Mouse (Mus musculus) hindbrain, embryonic 15.5 days (tissue): ENCODE results near the gene Arhgap4. TPM values are rescaled to one million over a fixed set of nuclear protein-coding genes. Genes with fewer than 3 reads are reported as not detected.

Experiments
- ATAC-seq: fragments of 200-750 bp; cut with Nextera tagmentation; 2 replicates; pipeline ENCODE4 v1.8.0; 2017; ENCODE audit warnings: low read depth, moderate number of reproducible peaks, moderate TSS enrichment; ENCODE audit not compliant: low FRiP score
- H3K27ac ChIP-seq: fragments of 300-500 bp; sonication (generic); replicated peaks from 2 replicates; pipeline ENCODE4 v1.5.1; 2015; ENCODE audit warnings: mild to moderate bottlenecking, inconsistent platforms
- H3K27me3 ChIP-seq: fragments of 300-500 bp; sonication (generic); 2 replicates; pipeline ENCODE4 v1.6.1; 2015; ENCODE audit warnings: control low read depth, inconsistent platforms
- H3K36me3 ChIP-seq: fragments of 300-500 bp; sonication (generic); 2 replicates; pipeline ENCODE4 v1.6.1; 2015; ENCODE audit warnings: control low read depth, inconsistent platforms
- H3K4me1 ChIP-seq: fragments of 300-500 bp; sonication (generic); replicated peaks from 2 replicates; pipeline ENCODE4 v1.6.1; 2015; ENCODE audit warnings: control low read depth, inconsistent platforms
- H3K4me2 ChIP-seq: fragments of 300-500 bp; sonication (generic); 2 replicates; pipeline ENCODE4 v1.6.1; 2015; ENCODE audit warnings: moderate library complexity, mild to moderate bottlenecking, inconsistent platforms
- H3K4me3 ChIP-seq: fragments of 300-500 bp; sonication (generic); 2 replicates; pipeline ENCODE4 v1.5.1; 2015; ENCODE audit warnings: mild to moderate bottlenecking, inconsistent platforms
- H3K9ac ChIP-seq: fragments of 300-500 bp; sonication (generic); 2 replicates; pipeline ENCODE4 v1.6.1; 2015; ENCODE audit warnings: inconsistent platforms
- H3K9me3 ChIP-seq: fragments of 300-500 bp; sonication (generic); 2 replicates; pipeline ENCODE4 v1.6.1; 2016; ENCODE audit warnings: control low read depth, inconsistent platforms
- WGBS: fragments of 180-500 bp; shearing (Covaris S2); methylation state at CpG from one replicate; pipeline ENCODE4 v1.1.7; 2015; 5-methylcytosine and 5-hydroxymethylcytosine counted together
- polyA plus RNA-seq: library from polyadenylated mRNA; unstranded; fragments of >200 nt; fragmentation: Nextera tagmentation; extraction: Ambion mirVana; gene quantifications from 2 replicates; pipeline ENCODE4 v1.2.1, GENCODE M21; 2015

The Arhgap4 gene
- polyA plus RNA-seq, 1 experiment from 2014 or later: 3.6 TPM

- H3K4me2 ChIP-seq: peak overlapping the region; percentile 44
- no peak overlapping the region for H3K27ac ChIP-seq
- no peaks in the 10 kb centered on the region for H3K9me3 ChIP-seq
- WGBS: 34% methylated on average over 22 of the region's 26 CpGs
- H3K4me1 ChIP-seq: 0 out of 2 replicates have a peak, but pooled peaks cover 2% of the 10 kb centered on the region
- H3K36me3 ChIP-seq: no peaks in the 10 kb centered on the region
- H3K4me3 ChIP-seq: no peak overlapping the region
- H3K9ac ChIP-seq: no peak overlapping the region
- no peak for ATAC-seq
- no peaks in the 10 kb centered on the region for H3K27me3 ChIP-seq
Observed at GRCm38 (mm10) chrX:73911156-73911555, 10.5 kb downstream of the Arhgap4 start.

- Histone ChIP-seq H3K4me3 (no peak overlapping the region), H3K4me1 (0 out of 2 replicates have a peak, but pooled peaks cover 2% of the 10 kb centered on the region), H3K9ac (no peak overlapping the region), H3K27me3 (no peaks in the 10 kb centered on the region), H3K9me3 (no peaks in the 10 kb centered on the region), H3K27ac (no peak overlapping the region), H3K36me3 (no peaks in the 10 kb centered on the region), H3K4me2 (0 out of 2 replicates have a peak overlapping the region, but pooled peaks have one; percentile 44)
- ATAC-seq: no peak
Observed at GRCm38 (mm10) chrX:73910451-73910850, 11.2 kb downstream of the Arhgap4 start.

GRCm38 (mm10) chrX:73910049-73910448, 11.6 kb downstream of the Arhgap4 start:
- Histone ChIP-seq H3K36me3 (no peaks in the 10 kb centered on the region), H3K4me2 (no peak overlapping the region), H3K4me1 (0 out of 2 replicates have a peak, but pooled peaks cover 2% of the 10 kb centered on the region), H3K27me3 (no peaks in the 10 kb centered on the region), H3K9me3 (no peaks in the 10 kb centered on the region), H3K9ac (no peak overlapping the region), H3K4me3 (no peak overlapping the region), H3K27ac (no peak overlapping the region)
- WGBS: 100% methylated on average over 1 of the region's 1 CpGs
- ATAC-seq: no peak

GRCm38 (mm10) chrX:73897959-73898358, 23.7 kb downstream of the Arhgap4 start:
- H3K36me3 ChIP-seq: no peaks in the 10 kb centered on the region
- H3K4me2 ChIP-seq: no peak overlapping the region
- H3K4me3 ChIP-seq: no peak overlapping the region
- H3K9ac ChIP-seq: no peak overlapping the region
- H3K27ac ChIP-seq: no peak overlapping the region
- 73% methylated on average over 3 of the region's 3 CpGs for WGBS
- H3K27me3 ChIP-seq: no peaks in the 10 kb centered on the region
- no peaks in the 10 kb centered on the region for H3K4me1 ChIP-seq
- no peaks in the 10 kb centered on the region for H3K9me3 ChIP-seq
- no peak for ATAC-seq

GRCm38 (mm10) chrX:73895719-73896118, 26.0 kb downstream of the Arhgap4 start, which contains the start of gene L1cam:
Gene L1cam, minus strand, starts transcription at chrX:73896105.
- ATAC-seq: no peak
- Histone ChIP-seq H3K9ac (no peak within 1 kb of the TSS), H3K27me3 (no peaks in the 10 kb centered on the region), H3K9me3 (no peaks in the 10 kb centered on the region), H3K27ac (no peak within 1 kb of the TSS), H3K36me3 (no peaks in the 10 kb centered on the region), H3K4me1 (no peaks in the 10 kb centered on the region), H3K4me3 (no peak within 1 kb of the TSS), H3K4me2 (no peak within 1 kb of the TSS)
- WGBS: 22% methylated on average over 2 of the region's 2 CpGs

GRCm38 (mm10) chrX:73892833-73893232, 28.8 kb downstream of the Arhgap4 start:
- no peaks in the 10 kb centered on the region for H3K9me3 ChIP-seq
- H3K9ac ChIP-seq: no peak overlapping the region
- no peak overlapping the region for H3K27ac ChIP-seq
- no peaks in the 10 kb centered on the region for H3K4me1 ChIP-seq
- no peaks in the 10 kb centered on the region for H3K36me3 ChIP-seq
- ATAC-seq: no peak
- no peak overlapping the region for H3K4me2 ChIP-seq
- H3K4me3 ChIP-seq: no peak overlapping the region
- no peaks in the 10 kb centered on the region for H3K27me3 ChIP-seq
- WGBS: 95% methylated on average over 14 of the region's 14 CpGs

GRCm38 (mm10) chrX:73891551-73892152, 30.0 kb downstream of the Arhgap4 start, which contains the start of gene Avpr2:
Gene Avpr2, plus strand, starts transcription at chrX:73892102.
- Histone ChIP-seq H3K4me1 (no peaks in the 10 kb centered on the region), H3K27me3 (no peaks in the 10 kb centered on the region), H3K9me3 (no peaks in the 10 kb centered on the region), H3K4me3 (no peak within 1 kb of the TSS), H3K9ac (no peak within 1 kb of the TSS), H3K27ac (no peak within 1 kb of the TSS), H3K4me2 (no peak within 1 kb of the TSS), H3K36me3 (no peaks in the 10 kb centered on the region)
- no peak for ATAC-seq
- 78% methylated on average over 6 of the region's 6 CpGs for WGBS

- Histone ChIP-seq H3K9me3 (no peaks in the 10 kb centered on the region), H3K36me3 (no peaks in the 10 kb centered on the region), H3K27ac (peak overlapping the region; percentile 83), H3K4me2 (peak overlapping the region; percentile 61), H3K4me3 (peak overlapping the region; percentile 60; the same call in 1 of the 2 replicates), H3K4me1 (peaks cover 18% of the 10 kb centered on the region), H3K27me3 (no peaks in the 10 kb centered on the region), H3K9ac (peak overlapping the region; percentile 70; the same call in 1 of the 2 replicates)
- 22% methylated on average over 6 of the region's 6 CpGs for WGBS
- peak; percentile 10 for ATAC-seq
Observed at GRCm38 (mm10) chrX:73881463-73881862, 40.2 kb downstream of the Arhgap4 start.

- Histone ChIP-seq H3K27me3 (no peaks in the 10 kb centered on the region), H3K4me3 (peak overlapping the region; percentile 60), H3K36me3 (no peaks in the 10 kb centered on the region), H3K4me1 (peaks cover 19% of the 10 kb centered on the region), H3K9me3 (no peaks in the 10 kb centered on the region), H3K9ac (peak overlapping the region; percentile 70), H3K27ac (peak overlapping the region; percentile 83), H3K4me2 (peak overlapping the region; percentile 61)
- 30% methylated on average over 16 of the region's 16 CpGs for WGBS
- ATAC-seq: peak; percentile 45
Observed at GRCm38 (mm10) chrX:73881036-73881427, 40.6 kb downstream of the Arhgap4 start.

- Histone ChIP-seq H3K4me1 (peaks cover 25% of the 10 kb centered on the region), H3K36me3 (no peaks in the 10 kb centered on the region), H3K4me2 (peak overlapping the region; percentile 61), H3K27ac (peak overlapping the region; percentile 83), H3K9ac (peak overlapping the region; percentile 70), H3K9me3 (no peaks in the 10 kb centered on the region), H3K27me3 (no peaks in the 10 kb centered on the region), H3K4me3 (peak overlapping the region; percentile 60)
- 26% methylated on average over 31 of the region's 48 CpGs for WGBS
- ATAC-seq: peak; percentile 73
Observed at GRCm38 (mm10) chrX:73880194-73881035, 41.3 kb downstream of the Arhgap4 start.

- H3K4me3 ChIP-seq: no peak overlapping the region; the same call in 1 of the 2 replicates
- WGBS: 91% methylated on average over 1 of the region's 1 CpGs
- no peak overlapping the region for H3K9ac ChIP-seq
- H3K9me3 ChIP-seq: no peaks in the 10 kb centered on the region
- ATAC-seq: no peak
- H3K4me2 ChIP-seq: peak overlapping the region; percentile 40
- H3K36me3 ChIP-seq: no peaks in the 10 kb centered on the region
- H3K4me1 ChIP-seq: peaks cover 25% of the 10 kb centered on the region
- H3K27me3 ChIP-seq: no peaks in the 10 kb centered on the region
- no peak overlapping the region for H3K27ac ChIP-seq
Observed at GRCm38 (mm10) chrX:73877014-73877413, 44.7 kb downstream of the Arhgap4 start.

GRCm38 (mm10) chrX:73875881-73876280, 45.8 kb downstream of the Arhgap4 start:
- Histone ChIP-seq H3K36me3 (no peaks in the 10 kb centered on the region), H3K4me1 (peaks cover 20% of the 10 kb centered on the region), H3K9ac (no peak overlapping the region), H3K27ac (no peak overlapping the region), H3K9me3 (no peaks in the 10 kb centered on the region), H3K4me2 (peak overlapping the region; percentile 40), H3K4me3 (0 out of 2 replicates have a peak overlapping the region, but pooled peaks have one; percentile 7), H3K27me3 (no peaks in the 10 kb centered on the region)
- WGBS: 68% methylated on average over 2 of the region's 2 CpGs
- no peak for ATAC-seq
